Mouse (Mus musculus) lung, adult 2 months (tissue): ENCODE data around the gene Trim40. TPM values are rescaled to one million over a fixed set of nuclear protein-coding genes. Genes with fewer than 3 reads are reported as not detected.

Experiments
- DNase-seq: peaks from one replicate; pipeline ENCODE4 v3.0.0; 2022
- H3K4me1 ChIP-seq: fragments of 200-500 bp; 2 replicates; pipeline ENCODE4 v1.6.1; 2011; ENCODE audit warnings: low read length; ENCODE audit not compliant: control insufficient read depth, insufficient read depth
- H3K4me3 ChIP-seq: fragments of 200-500 bp; replicated peaks from 2 replicates; pipeline ENCODE3; 2011; ENCODE audit warnings: low read depth, mild to moderate bottlenecking, control low read depth, low read length; ENCODE audit errors: extremely low read depth
- CTCF ChIP-seq: fragments of 200-500 bp; IDR thresholded peaks from 2 replicates; pipeline ENCODE4 v1.5.1; 2011; ENCODE audit warnings: mild to moderate bottlenecking, low read length, control low read depth; ENCODE audit not compliant: insufficient read depth
- POLR2A ChIP-seq: fragments of 200-500 bp; IDR thresholded peaks from 2 replicates; pipeline ENCODE4 v1.6.1; 2011; ENCODE audit warnings: low read depth, mild to moderate bottlenecking, control low read depth, low read length, borderline replicate concordance; ENCODE audit errors: extremely low read depth
- WGBS: fragments of 180-500 bp; shearing (Covaris S2); methylation state at CpG from one replicate; pipeline ENCODE4 v1.1.7; 2018; 5-methylcytosine and 5-hydroxymethylcytosine counted together
- polyA plus RNA-seq: library from polyadenylated mRNA; depleted of rRNA; stranded (reverse); fragments of >200 nt; gene quantifications from 2 replicates; pipeline ENCODE4 v1.2.3, GENCODE M21; 2012; rRNA removed

Gene Trim40
- polyA plus RNA-seq, 1 experiment, result 0.17 TPM

DNA sequence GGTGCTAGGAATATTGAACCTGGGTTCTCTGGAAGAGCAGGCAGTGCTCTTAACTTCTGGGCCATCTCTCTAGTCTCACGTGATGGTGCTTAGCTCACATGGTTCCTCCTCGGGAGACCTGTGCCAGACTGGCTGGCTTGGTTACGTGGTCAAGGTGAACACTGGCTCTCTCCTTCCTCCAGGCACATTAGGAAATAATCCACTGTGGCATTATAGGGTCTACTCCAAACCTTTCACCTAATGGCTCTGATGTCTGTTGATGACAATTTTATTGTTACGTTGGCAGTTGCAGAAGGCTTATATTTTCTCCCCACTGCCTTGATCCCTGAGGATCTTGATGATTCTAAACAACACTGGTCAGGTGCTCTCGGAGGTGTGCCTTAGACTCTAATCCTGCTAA lies 41.0 kb downstream of the Trim40 start:
- no peak for TF ChIP-seq CTCF
- Histone ChIP-seq H3K4me3 (no peak overlapping the region), H3K4me1 (no peaks in the 10 kb centered on the region)
- DNase-seq, result no peak
- WGBS, result 62% methylated on average over 5 of the region's 5 CpGs

DNA sequence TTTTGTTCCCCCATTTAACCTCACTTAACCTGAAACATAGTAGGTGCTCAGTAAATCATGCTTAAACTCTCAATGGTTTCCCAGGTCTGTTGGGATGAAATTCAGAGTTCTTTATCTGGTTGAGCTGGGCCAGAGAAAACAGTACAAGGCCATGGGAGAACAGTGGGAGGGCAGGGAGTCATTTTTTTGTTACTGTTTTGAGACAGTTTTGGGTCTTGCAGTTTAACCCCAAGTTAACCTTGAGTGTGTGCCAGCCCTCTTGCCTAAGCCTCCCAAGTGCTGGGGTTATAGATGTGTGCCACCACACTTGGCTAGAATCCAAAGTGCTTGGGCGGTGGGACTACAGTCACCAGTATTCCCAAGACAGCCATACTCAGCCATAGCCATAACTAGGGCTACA lies 45.2 kb downstream of the Trim40 start:
- 52% methylated on average over 1 of the region's 1 CpGs for whole genome bisulfite sequencing
- no peak for DNase-seq
- Histone ChIP-seq H3K4me3 (no peak overlapping the region), H3K4me1 (no peaks in the 10 kb centered on the region; the same call in 1 of the 2 replicates)
- TF ChIP-seq POLR2A, result no peak
- TF ChIP-seq CTCF, result no peak

GRCm38 (mm10) chr17:36844286-36844719 lies 45.6 kb downstream of the Trim40 start:
- H3K4me3 ChIP-seq, result no peak overlapping the region
- no peak for DNase-seq
- TF ChIP-seq CTCF (no peak), POLR2A (no peak)
- no peaks in the 10 kb centered on the region; the same call in 1 of the 2 replicates for H3K4me1 ChIP-seq

DNA sequence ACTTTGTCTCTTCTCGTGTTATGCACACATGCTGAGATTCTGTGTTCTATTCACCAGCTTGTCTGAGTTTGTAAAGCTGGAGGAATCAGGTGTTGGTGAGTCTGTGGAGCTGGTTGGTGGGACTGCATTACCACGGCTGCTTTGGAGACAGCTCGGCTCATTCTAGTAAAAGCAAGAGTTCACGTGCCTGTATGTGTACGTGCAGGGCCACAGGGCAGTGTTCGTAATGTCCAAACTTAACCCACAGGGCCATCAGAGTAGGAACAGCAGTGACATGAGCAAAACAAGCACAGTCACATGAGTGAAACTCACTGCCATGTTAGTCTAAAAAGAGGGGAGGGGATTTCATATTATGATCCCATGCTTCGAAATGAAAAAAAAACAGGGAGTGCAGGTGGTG lies 46.2 kb downstream of the Trim40 start:
- no peaks in the 10 kb centered on the region; the same call in 1 of the 2 replicates for H3K4me1 ChIP-seq
- no peak overlapping the region for H3K4me3 ChIP-seq
- TF ChIP-seq POLR2A (no peak), CTCF (no peak)
- 91% methylated on average over 7 of the region's 7 CpGs for WGBS
- DNase-seq, result no peak

- DNase-seq, result no peak
- Histone ChIP-seq H3K4me3 (no peak overlapping the region), H3K4me1 (peaks cover 3% of the 10 kb centered on the region; the same call in 1 of the 2 replicates)
- no peak for TF ChIP-seq CTCF
- TF ChIP-seq POLR2A, result no peak
These were observed 48.9 kb downstream of the Trim40 start for GRCm38 (mm10) chr17:36840961-36841445.

DNA sequence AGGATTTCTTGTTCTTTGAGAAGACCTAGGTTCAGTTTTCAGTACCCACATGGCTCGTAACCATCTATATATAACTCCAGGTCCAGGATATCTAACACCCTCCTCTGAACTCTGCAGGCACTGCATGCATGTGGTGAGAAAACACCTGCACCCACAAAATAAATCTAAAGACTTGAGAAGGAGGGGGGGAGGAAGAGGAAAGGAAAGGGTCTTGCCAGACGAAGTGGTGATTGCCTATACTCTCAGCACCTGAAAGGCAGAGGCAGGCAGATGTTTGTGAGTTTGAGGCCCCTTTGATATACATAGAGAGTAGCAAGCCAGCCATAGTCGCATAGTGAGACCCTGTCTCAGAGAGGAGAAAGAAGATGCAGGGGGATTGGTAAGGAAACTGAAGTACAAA lies 50.0 kb downstream of the Trim40 start:
- 84% methylated on average over 3 of the region's 3 CpGs for WGBS
- Histone ChIP-seq H3K4me1 (peaks cover 3% of the 10 kb centered on the region; the same call in 1 of the 2 replicates), H3K4me3 (no peak overlapping the region)
- TF ChIP-seq CTCF (no peak), POLR2A (no peak)
- DNase-seq, result no peak

DNA sequence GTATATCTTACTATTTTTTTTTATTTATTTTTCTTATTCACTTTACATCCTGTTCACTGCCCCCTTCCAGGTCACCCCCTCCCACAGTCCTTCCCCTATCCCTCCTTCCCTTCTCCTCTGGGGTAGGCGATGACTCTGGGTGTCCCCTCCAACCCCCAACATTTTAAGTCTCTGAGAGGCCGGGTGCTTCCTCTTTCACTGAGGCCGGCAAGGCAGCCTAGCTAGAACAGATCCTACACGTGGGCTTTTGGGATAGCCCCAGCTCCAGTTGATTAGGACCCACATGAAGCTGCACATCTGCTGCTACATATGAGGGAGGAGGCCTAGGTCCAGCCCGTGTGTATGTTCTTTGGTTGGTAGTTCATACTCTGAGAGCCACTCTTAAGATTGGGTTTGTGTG lies 50.9 kb downstream of the Trim40 start:
- no peak overlapping the region for H3K4me3 ChIP-seq
- peaks cover 3% of the 10 kb centered on the region; the same call in 1 of the 2 replicates for H3K4me1 ChIP-seq
- TF ChIP-seq POLR2A (no peak), CTCF (no peak)
- 70% methylated on average over 5 of the region's 5 CpGs for WGBS
- no peak for DNase-seq

- H3K4me3 ChIP-seq, result peak within 1 kb of the TSS; percentile 88
- peak; percentile 98 for DNase-seq
- peaks cover 3% of the 10 kb centered on the region; the same call in 1 of the 2 replicates for H3K4me1 ChIP-seq
- TF ChIP-seq POLR2A, result peak; percentile 71; the same call in 1 of the 2 replicates
- no peak for TF ChIP-seq CTCF
- 1% methylated on average over 58 of the region's 58 CpGs for WGBS
These were observed 52.9 kb downstream of the Trim40 start, which contains the start of gene Trim26 for GRCm38 (mm10) chr17:36836874-36837647. TSS of gene Trim26 (plus strand) at chr17:36837134.

GRCm38 (mm10) chr17:36836427-36836812 lies 53.5 kb downstream of the Trim40 start:
- Histone ChIP-seq H3K4me1 (peaks cover 3% of the 10 kb centered on the region; the same call in 1 of the 2 replicates), H3K4me3 (peak overlapping the region; percentile 65)
- no peak for DNase-seq
- 19% methylated on average over 3 of the region's 3 CpGs for WGBS
- no peak for TF ChIP-seq CTCF
- TF ChIP-seq POLR2A, result no peak

- WGBS, result 34% methylated on average over 12 of the region's 12 CpGs
- DNase-seq, result peak; percentile 44
- TF ChIP-seq POLR2A (no peak), CTCF (no peak)
- Histone ChIP-seq H3K4me1 (peaks cover 3% of the 10 kb centered on the region; the same call in 1 of the 2 replicates), H3K4me3 (no peak overlapping the region)
These were observed 54.1 kb downstream of the Trim40 start for GRCm38 (mm10) chr17:36835591-36836426.

- Histone ChIP-seq H3K4me3 (no peak overlapping the region), H3K4me1 (no peaks in the 10 kb centered on the region)
- 55% methylated on average over 4 of the region's 4 CpGs for WGBS
- DNase-seq, result no peak
- TF ChIP-seq POLR2A, result no peak
- no peak for TF ChIP-seq CTCF
These were observed 57.2 kb downstream of the Trim40 start for GRCm38 (mm10) chr17:36832694-36833093.

Other genes starting within 250 kb of the Trim40 start
- gene H2-M9, start 247.5 kb downstream of the Trim40 start, polyA plus RNA-seq, result 0.10 TPM in 1 of 2 replicates, not detected in the other
- gene H2-M1, start 217.9 kb downstream of the Trim40 start, polyA plus RNA-seq, result not detected in 2 replicates
- gene H2-M10.5, start 117.2 kb downstream of the Trim40 start, polyA plus RNA-seq, result not detected in 2 replicates
- not detected in 2 replicates for gene H2-M10.6, start 78.0 kb downstream of the Trim40 start, polyA plus RNA-seq
- gene Trim26, start 53.0 kb downstream of the Trim40 start, polyA plus RNA-seq, result 34.5 and 48.7 TPM in 2 replicates
- gene Trim15, start 22.9 kb downstream of the Trim40 start, polyA plus RNA-seq, result 0.14 and 0.30 TPM in 2 replicates
- gene Trim10, start 20.5 kb downstream of the Trim40 start, polyA plus RNA-seq, result 0.07 and 0.25 TPM in 2 replicates
- gene Trim31, start 8.0 kb upstream of the Trim40 start, polyA plus RNA-seq, result 0.10 TPM in 1 of 2 replicates, not detected in the other
- 34.4 and 42.1 TPM in 2 replicates for gene Rnf39, start 52.8 kb upstream of the Trim40 start, polyA plus RNA-seq
- 42.8 and 58.3 TPM in 2 replicates for gene Ppp1r11, start 61.6 kb upstream of the Trim40 start, polyA plus RNA-seq
- 23.8 and 30.3 TPM in 2 replicates for gene Znrd1, start 68.4 kb upstream of the Trim40 start, polyA plus RNA-seq
- gene Znrd1as, start 68.5 kb upstream of the Trim40 start, polyA plus RNA-seq, result 1.1 and 1.4 TPM in 2 replicates
- 0.14 and 0.18 TPM in 2 replicates for gene 2410137M14Rik, start 91.1 kb upstream of the Trim40 start, polyA plus RNA-seq
- 0.58 and 1.2 TPM in 2 replicates for gene H2-M5, start 99.4 kb upstream of the Trim40 start, polyA plus RNA-seq
- gene Zfp57, start 111.0 kb upstream of the Trim40 start, polyA plus RNA-seq, result 12.8 and 21.6 TPM in 2 replicates
- gene Mog, start 133.3 kb upstream of the Trim40 start, polyA plus RNA-seq, result not detected in 2 replicates
- 38.0 and 46.1 TPM in 2 replicates for gene Gabbr1, start 155.8 kb upstream of the Trim40 start, polyA plus RNA-seq
- not detected in 2 replicates for gene Olfr90, start 198.4 kb upstream of the Trim40 start, polyA plus RNA-seq
- not detected in 2 replicates for gene Olfr91, start 208.2 kb upstream of the Trim40 start, polyA plus RNA-seq
- gene Olfr92, start 230.0 kb upstream of the Trim40 start, polyA plus RNA-seq, result not detected in 2 replicates